Mouse (Mus musculus): ENCODE measurements around the gene Zkscan2. TPM values are rescaled to one million over a fixed set of nuclear protein-coding genes. Genes with fewer than 3 reads are reported as not detected.
A peak's percentile ranks its signal among the peaks of the same experiment; 100 is the strongest.

Zkscan2 gene
- not detected in 2 replicates for polyA plus RNA-seq (2012; ENCODE audit: insufficient read depth, insufficient read length, missing spikeins)

DNA sequence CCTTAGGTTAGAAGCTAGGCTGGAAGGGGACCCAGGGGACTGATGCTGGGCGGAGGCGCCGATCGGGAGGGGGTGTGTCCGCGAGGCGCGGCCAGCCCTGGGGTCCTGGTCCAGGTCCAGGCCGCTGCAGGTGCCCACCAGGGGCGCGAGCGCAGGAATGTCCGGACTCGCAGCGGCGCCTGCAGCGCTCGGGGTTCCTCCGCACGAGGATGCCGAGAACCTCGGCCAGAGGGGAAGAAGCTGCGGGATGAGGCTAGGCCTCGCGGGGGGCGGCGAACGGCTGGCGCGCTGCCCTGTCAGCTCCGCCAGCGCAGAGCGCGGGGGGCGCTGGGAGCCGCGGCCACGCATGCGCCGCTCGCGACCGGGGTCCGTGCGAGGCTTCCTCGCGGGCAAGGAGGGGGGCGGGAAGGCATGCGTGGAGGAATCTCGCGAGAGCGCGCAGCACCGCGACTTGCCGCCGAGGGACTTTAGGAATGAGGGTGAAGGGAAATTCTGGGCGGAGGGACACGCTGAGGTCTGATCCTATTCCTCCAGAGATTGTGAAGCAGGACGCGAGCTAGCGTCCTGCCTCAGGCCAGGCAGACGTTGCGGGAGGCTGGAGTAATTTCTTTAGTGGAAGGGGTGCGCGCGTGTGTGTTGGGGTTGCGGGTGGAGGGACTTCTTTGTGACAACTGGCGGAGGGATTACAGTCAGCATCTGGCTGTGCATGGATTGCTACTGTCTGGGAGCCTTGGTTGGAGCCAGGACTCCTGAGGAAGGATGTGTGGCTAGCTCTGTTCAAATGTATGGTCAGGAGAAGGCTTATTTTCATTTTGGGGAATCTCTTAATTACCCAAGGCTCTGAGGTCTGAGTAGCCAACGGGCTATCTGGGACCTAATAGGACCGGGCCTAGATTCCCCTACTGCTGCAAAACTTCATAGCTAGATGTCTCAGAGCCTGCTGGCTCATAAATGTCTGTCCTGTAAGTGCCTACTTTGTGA is at the start of gene Zkscan2:
Zkscan2 (minus strand) TSS at position 211 of the 981 bp plus-strand sequence.
- no peak within 1 kb of the TSS for H3K27ac ChIP-seq (replicated peaks; ENCODE audit: low read depth, low read length)
- peak within 1 kb of the TSS; percentile 65 for H3K4me3 ChIP-seq (ENCODE audit: insufficient read depth, low read depth, low read length)
- no peaks in the 10 kb centered on the region; the same call in 1 of the 2 replicates for H3K4me1 ChIP-seq (ENCODE audit: control insufficient read depth, insufficient read depth, insufficient read length, low read length)

- Histone ChIP-seq H3K4me1 (ENCODE audit: control insufficient read depth, insufficient read depth, insufficient read length, low read length) (no peaks in the 10 kb centered on the region), H3K27ac (replicated peaks; ENCODE audit: low read depth, low read length) (no peak overlapping the region), H3K4me3 (ENCODE audit: insufficient read depth, low read depth, low read length) (no peak overlapping the region)
Observed at GRCm38 (mm10) chr7:123529190-123529589, 28.9 kb upstream of the Zkscan2 start.

GRCm38 (mm10) chr7:123525761-123526160 is 25.5 kb upstream of the Zkscan2 start:
- H3K4me1 ChIP-seq (ENCODE audit: control insufficient read depth, insufficient read depth, insufficient read length, low read length), result no peaks in the 10 kb centered on the region
- no peak overlapping the region for H3K27ac ChIP-seq (replicated peaks; ENCODE audit: low read depth, low read length)
- no peak overlapping the region for H3K4me3 ChIP-seq (ENCODE audit: insufficient read depth, low read depth, low read length)

GRCm38 (mm10) chr7:123524218-123524861 is 24.1 kb upstream of the Zkscan2 start:
- H3K27ac ChIP-seq (replicated peaks; ENCODE audit: low read depth, low read length), result no peak overlapping the region
- H3K4me1 ChIP-seq (ENCODE audit: control insufficient read depth, insufficient read depth, insufficient read length, low read length), result no peaks in the 10 kb centered on the region
- no peak overlapping the region for H3K4me3 ChIP-seq (ENCODE audit: insufficient read depth, low read depth, low read length)

- Histone ChIP-seq H3K27ac (replicated peaks; ENCODE audit: low read depth, low read length) (no peak overlapping the region), H3K4me1 (ENCODE audit: control insufficient read depth, insufficient read depth, insufficient read length, low read length) (no peaks in the 10 kb centered on the region)
Observed at GRCm38 (mm10) chr7:123507946-123508345, 7.7 kb upstream of the Zkscan2 start.

DNA sequence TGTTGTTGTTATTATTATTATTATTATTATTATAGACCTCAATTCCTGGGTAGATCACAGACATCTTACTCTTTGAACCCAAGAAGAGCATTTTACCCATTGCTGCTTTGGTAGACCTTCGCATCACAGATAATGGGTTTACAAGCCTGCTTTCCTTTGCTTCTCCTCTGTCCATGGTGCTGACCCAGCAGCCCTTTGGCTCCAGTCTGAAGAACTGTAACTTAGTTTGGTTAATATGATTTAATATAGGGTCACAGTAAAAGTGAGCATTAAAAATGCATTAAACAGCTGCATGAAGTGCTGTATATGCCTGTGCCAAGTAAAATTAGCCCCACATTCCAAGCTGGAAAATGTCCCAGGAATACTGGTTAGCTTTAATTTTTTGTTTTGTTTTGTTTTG is 3.1 kb upstream of the Zkscan2 start:
- Histone ChIP-seq H3K27ac (replicated peaks; ENCODE audit: low read depth, low read length) (no peak overlapping the region), H3K4me3 (ENCODE audit: insufficient read depth, low read depth, low read length) (no peak overlapping the region), H3K4me1 (ENCODE audit: control insufficient read depth, insufficient read depth, insufficient read length, low read length) (no peaks in the 10 kb centered on the region; the same call in 1 of the 2 replicates)

More at GRCm38 (mm10) chr7:123507946-123508345, 7.7 kb upstream of the Zkscan2 start:
- no peak overlapping the region for H3K4me3 ChIP-seq (ENCODE audit: insufficient read depth, low read depth, low read length)

DNA sequence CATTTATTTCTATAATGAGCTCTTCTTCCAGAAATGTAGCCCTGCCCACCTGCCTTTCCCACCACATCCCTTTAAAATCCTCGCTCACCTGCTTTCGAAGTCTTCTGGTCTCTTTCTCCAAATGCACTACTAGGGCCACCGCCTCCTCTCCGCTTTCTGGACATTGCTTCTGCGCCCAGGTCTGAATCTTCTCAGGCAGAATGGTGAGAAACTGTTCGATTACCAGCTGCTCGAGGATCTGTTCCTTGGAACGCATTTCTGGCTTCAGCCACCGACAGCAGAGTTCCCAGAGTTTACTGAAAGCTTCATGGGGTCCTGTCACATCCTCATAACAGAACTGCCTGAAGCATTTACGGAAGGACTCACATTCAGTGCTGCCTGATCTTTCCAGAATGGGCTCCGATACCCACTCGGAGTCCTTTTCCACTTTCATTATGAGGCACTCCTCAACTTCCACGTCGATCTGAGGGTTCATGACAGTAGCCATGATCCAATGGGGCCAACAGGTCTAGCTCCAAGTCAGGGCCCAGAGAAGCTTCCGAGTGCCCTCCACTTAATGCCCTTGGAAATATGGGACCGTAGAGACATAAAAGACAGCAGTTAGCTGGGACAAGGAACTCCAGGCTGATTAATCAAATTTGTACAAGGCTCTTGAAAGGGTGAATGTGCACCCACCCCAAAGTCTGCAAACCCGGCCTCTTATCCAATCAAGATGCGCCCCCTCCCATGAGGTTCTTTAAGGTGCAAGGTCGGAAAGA is 589 bp downstream of the Zkscan2 start:
- Histone ChIP-seq H3K4me3 (ENCODE audit: insufficient read depth, low read depth, low read length) (peak overlapping the region; percentile 65), H3K27ac (replicated peaks; ENCODE audit: low read depth, low read length) (no peak overlapping the region), H3K4me1 (ENCODE audit: control insufficient read depth, insufficient read depth, insufficient read length, low read length) (no peaks in the 10 kb centered on the region; the same call in 1 of the 2 replicates)

DNA sequence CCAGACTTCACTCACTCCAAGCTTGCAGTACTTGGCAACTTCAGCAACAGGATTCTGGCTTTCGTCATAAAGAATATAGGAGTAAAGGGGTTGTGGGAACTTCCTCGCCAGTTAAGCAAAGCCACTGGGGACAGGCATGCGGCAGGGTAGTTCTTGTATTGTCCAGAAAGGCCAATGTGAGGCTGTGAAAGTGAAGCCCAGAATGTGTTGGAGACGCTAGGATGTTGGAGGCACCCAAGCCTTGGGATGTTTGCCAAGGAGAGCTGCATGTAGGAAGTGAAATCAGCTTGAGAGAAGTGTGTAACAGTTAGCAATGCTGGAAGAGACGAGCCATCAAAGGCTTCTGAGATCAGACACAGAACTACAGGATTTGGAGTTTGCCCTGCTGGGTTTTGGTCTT is 12.5 kb downstream of the Zkscan2 start:
- no peak overlapping the region for H3K4me3 ChIP-seq (ENCODE audit: insufficient read depth, low read depth, low read length)
- no peak overlapping the region for H3K27ac ChIP-seq (replicated peaks; ENCODE audit: low read depth, low read length)
- H3K4me1 ChIP-seq (ENCODE audit: control insufficient read depth, insufficient read depth, insufficient read length, low read length), result no peaks in the 10 kb centered on the region

DNA sequence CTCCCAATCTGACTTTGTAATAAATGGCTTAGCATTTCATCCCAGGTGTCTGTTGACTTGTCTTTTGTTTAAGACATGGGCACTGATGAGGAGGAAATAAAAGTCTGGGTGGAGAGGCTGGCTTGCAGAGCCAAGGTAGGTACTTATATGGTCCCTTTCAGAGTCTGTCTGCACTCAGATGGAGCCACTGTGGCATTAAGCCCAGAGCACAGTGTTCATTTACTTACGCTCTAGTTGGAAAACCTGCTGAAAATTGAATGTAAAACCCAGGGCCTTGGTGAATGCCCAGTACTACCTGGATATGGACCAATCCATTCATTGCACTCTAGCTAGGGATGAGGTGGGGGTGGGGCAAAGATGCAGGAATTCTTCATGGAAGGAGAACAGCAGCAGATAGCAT is 32.3 kb downstream of the Zkscan2 start:
- Histone ChIP-seq H3K4me1 (ENCODE audit: control insufficient read depth, insufficient read depth, insufficient read length, low read length) (no peaks in the 10 kb centered on the region), H3K4me3 (ENCODE audit: insufficient read depth, low read depth, low read length) (no peak overlapping the region), H3K27ac (replicated peaks; ENCODE audit: low read depth, low read length) (no peak overlapping the region)

DNA sequence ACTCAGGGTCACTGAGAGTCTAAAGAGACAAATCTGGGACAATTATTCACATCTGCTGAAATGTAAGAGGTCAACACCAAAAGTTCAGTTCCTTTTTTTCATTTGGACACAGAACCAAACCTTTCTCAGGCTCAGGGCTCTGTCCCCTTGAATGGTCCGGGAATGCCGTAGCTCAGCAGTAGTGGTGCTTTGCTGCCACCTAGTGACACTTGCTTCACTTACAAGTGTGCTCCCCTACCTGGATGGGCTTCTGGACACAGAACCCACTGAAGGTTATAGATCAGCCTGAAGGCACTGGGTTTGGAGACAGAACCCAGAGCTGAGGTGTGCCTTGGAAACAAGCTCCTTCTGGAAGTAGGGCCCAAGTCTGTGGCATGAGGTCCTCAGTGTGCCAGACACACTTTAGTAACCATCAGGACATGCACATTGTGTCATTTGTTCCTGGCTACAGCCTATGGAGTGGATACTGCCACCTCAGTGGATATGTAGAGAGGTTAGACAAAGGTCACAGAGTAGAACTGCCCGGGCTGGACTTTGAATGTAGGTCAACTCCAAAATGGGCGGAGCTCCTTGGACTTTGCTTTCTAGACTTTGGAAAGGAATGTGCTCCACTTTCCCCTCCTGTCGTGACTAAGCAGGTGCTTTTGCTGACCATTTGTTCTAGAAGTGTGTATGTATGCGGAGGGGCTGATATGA is 34.4 kb downstream of the Zkscan2 start:
- no peak overlapping the region for H3K4me3 ChIP-seq (ENCODE audit: insufficient read depth, low read depth, low read length)
- H3K27ac ChIP-seq (replicated peaks; ENCODE audit: low read depth, low read length), result no peak overlapping the region
- H3K4me1 ChIP-seq (ENCODE audit: control insufficient read depth, insufficient read depth, insufficient read length, low read length), result no peaks in the 10 kb centered on the region

DNA sequence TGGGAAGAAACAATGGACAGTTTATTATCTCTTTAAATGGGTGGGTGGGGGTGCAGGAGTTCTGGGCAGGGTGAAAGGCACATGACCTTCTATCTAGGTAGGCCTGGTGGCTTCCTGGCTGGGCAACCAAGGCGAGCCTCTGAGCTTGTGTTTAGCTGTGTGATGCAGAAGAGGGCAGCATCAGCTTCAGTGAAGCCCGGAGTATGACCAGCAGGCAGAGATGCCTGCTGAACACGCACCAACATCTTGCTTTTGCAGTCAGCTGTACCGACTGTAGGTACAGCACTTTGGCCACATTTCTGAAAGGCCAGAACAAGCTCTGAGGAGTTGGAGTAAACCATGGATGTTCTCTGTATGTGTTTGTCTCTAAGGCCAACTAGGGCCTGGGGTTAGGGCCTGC is 36.7 kb downstream of the Zkscan2 start:
- Histone ChIP-seq H3K27ac (replicated peaks; ENCODE audit: low read depth, low read length) (no peak overlapping the region), H3K4me1 (ENCODE audit: control insufficient read depth, insufficient read depth, insufficient read length, low read length) (no peaks in the 10 kb centered on the region), H3K4me3 (ENCODE audit: insufficient read depth, low read depth, low read length) (no peak overlapping the region)

- H3K4me3 ChIP-seq (ENCODE audit: insufficient read depth, low read depth, low read length), result no peak within 1 kb of the TSS
- no peak within 1 kb of the TSS for H3K27ac ChIP-seq (replicated peaks; ENCODE audit: low read depth, low read length)
- no peaks in the 10 kb centered on the region for H3K4me1 ChIP-seq (ENCODE audit: control insufficient read depth, insufficient read depth, insufficient read length, low read length)
Observed at GRCm38 (mm10) chr7:123462070-123462501, 38.2 kb downstream of the Zkscan2 start, which contains the start of gene Aqp8. TSS of gene Aqp8 (plus strand) at chr7:123462291.

- Histone ChIP-seq H3K27ac (replicated peaks; ENCODE audit: low read depth, low read length) (no peak overlapping the region), H3K4me3 (ENCODE audit: insufficient read depth, low read depth, low read length) (no peak overlapping the region), H3K4me1 (ENCODE audit: control insufficient read depth, insufficient read depth, insufficient read length, low read length) (no peaks in the 10 kb centered on the region)
Observed at GRCm38 (mm10) chr7:123461316-123461715, 38.9 kb downstream of the Zkscan2 start.

DNA sequence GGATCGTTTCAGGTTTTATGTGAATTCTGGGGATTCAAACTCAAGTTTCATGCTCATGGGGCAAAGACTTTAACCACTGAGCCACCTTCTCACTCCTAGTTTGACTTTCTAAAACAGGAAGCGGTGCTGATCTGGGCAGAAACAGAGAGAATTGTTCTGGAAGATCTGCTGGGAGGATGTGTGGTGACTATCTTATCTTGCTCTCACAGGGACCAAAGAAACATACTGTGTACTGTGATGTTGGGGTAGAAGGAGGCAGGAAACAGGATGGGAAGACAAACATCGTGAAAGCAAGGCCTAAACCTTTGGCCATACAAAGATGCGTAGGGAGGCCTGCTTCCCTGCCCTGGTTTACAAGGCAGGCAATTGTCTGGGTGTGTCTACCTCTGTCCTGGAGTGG is 41.0 kb downstream of the Zkscan2 start:
- H3K27ac ChIP-seq (replicated peaks; ENCODE audit: low read depth, low read length), result no peak overlapping the region
- H3K4me1 ChIP-seq (ENCODE audit: control insufficient read depth, insufficient read depth, insufficient read length, low read length), result no peaks in the 10 kb centered on the region
- no peak overlapping the region for H3K4me3 ChIP-seq (ENCODE audit: insufficient read depth, low read depth, low read length)
